Mouse (Mus musculus): ENCODE measurements around the gene Adam23. TPM values are rescaled to one million over a fixed set of nuclear protein-coding genes. Genes with fewer than 3 reads are reported as not detected.
"Not testable (repeated sequence)": the region's sequence is repeated elsewhere in the genome, so short reads cannot be mapped to it uniquely, and the experiment has no call there.

Adam23 gene
- total RNA-seq, 2 experiments from 2014 or later: 132 to 176 TPM

GRCm38 (mm10) chr1:63567031-63567430 is 121.3 kb downstream of the Adam23 start:
- DNase-seq (ENCODE audit: low spot score in 2 of 2): no peak
- intact Hi-C loops (cut with DNase I): no loop called here

- DNase-seq (ENCODE audit: low spot score in 2 of 2): no peak
- intact Hi-C loops (cut with DNase I): no loop called here
Observed at GRCm38 (mm10) chr1:63572229-63572628, 126.5 kb downstream of the Adam23 start.

- DNase-seq (ENCODE audit: low spot score in 2 of 2): no peak
- intact Hi-C loops (cut with DNase I): no loop called here
Observed at GRCm38 (mm10) chr1:63573432-63573831, 127.7 kb downstream of the Adam23 start.

GRCm38 (mm10) chr1:63573864-63574611 is 128.3 kb downstream of the Adam23 start:
- intact Hi-C loops (cut with DNase I): no loop called here
- DNase-seq (ENCODE audit: low spot score in 2 of 2): peak in 1 of 2 experiments; percentile 66

- DNase-seq (ENCODE audit: low spot score in 2 of 2): no peak
- intact Hi-C loops (cut with DNase I): no loop called here
Observed at GRCm38 (mm10) chr1:63576803-63577202, 131.1 kb downstream of the Adam23 start.

- intact Hi-C loops (cut with DNase I): no loop called here
- DNase-seq (ENCODE audit: low spot score in 2 of 2): no peak
Observed at GRCm38 (mm10) chr1:63579153-63579552, 133.5 kb downstream of the Adam23 start.

- intact Hi-C loops (cut with DNase I): no loop called here
- no peak for DNase-seq (ENCODE audit: low spot score in 2 of 2)
Observed at GRCm38 (mm10) chr1:63586869-63587268, 141.2 kb downstream of the Adam23 start.

GRCm38 (mm10) chr1:63603870-63604500 is 158.3 kb downstream of the Adam23 start:
- intact Hi-C loops (cut with DNase I): no loop called here
- no peak for DNase-seq (ENCODE audit: low spot score in 2 of 2)

- DNase-seq (ENCODE audit: low spot score in 2 of 2): no peak
- intact Hi-C loops (cut with DNase I): no loop called here
Observed at GRCm38 (mm10) chr1:63609613-63610012, 163.9 kb downstream of the Adam23 start.

GRCm38 (mm10) chr1:63614594-63614993 is 168.9 kb downstream of the Adam23 start:
- DNase-seq (ENCODE audit: low spot score in 2 of 2): no peak
- intact Hi-C loops (cut with DNase I): no loop called here

- DNase-seq (ENCODE audit: low spot score in 2 of 2): no peak
- intact Hi-C loops (cut with DNase I): no loop called here
Observed at GRCm38 (mm10) chr1:63615668-63616067, 170.0 kb downstream of the Adam23 start, which contains the start of gene Gm39653. Gm39653 (plus strand) TSS chr1:63615968.

GRCm38 (mm10) chr1:63628211-63628610 is 182.5 kb downstream of the Adam23 start:
- DNase-seq (ENCODE audit: low spot score in 2 of 2): peak in 1 of 2 experiments; percentile 15
- intact Hi-C loops (cut with DNase I): no loop called here

- DNase-seq (ENCODE audit: low spot score in 2 of 2); intact Hi-C loops (cut with DNase I): not testable (repeated sequence)
Observed at GRCm38 (mm10) chr1:63630390-63630789, 184.7 kb downstream of the Adam23 start.

GRCm38 (mm10) chr1:63639921-63640320 is 194.2 kb downstream of the Adam23 start:
- intact Hi-C loops (cut with DNase I): no loop called here
- peak in 1 of 2 experiments; percentile 4 for DNase-seq (ENCODE audit: low spot score in 2 of 2)

Other genes starting within 250 kb of the Adam23 start
- gene Gpr1, start 231.3 kb upstream of the Adam23 start, total RNA-seq (2021): under 1 TPM; 0.32 to 0.78 TPM
- 10 to 100 TPM; 23.3 to 23.6 TPM for gene Zdbf2, start 172.6 kb upstream of the Adam23 start, total RNA-seq (2021)
- under 1 TPM; 0.66 to 0.71 TPM for gene Gm39653, start 170.1 kb downstream of the Adam23 start, total RNA-seq (2021)
- gene Dytn, start 241.0 kb downstream of the Adam23 start, total RNA-seq (2021): under 1 TPM in 1 of 2 experiments, not detected in 1; 0.07 TPM